Mouse (Mus musculus) C2C12 (cell line): ENCODE measurements at regions not wholly inside any gene's neighbourhood (a gene's known extent, or its start where the extent isn't known, plus 50 kb on each side); places are given as distances from the start of the nearest gene placed in this dataset.

Experiments
- H3K27me3 ChIP-seq: one replicate; pipeline ENCODE4 v1.6.1; 2011; ENCODE audit not compliant: control insufficient read depth, insufficient read depth, insufficient read length
- H3K36me3 ChIP-seq: one replicate; pipeline ENCODE4 v1.6.1; 2011; ENCODE audit not compliant: control insufficient read depth, insufficient read depth
- H3K4me3 ChIP-seq: one replicate; pipeline ENCODE4 v1.5.1; 2011; ENCODE audit warnings: mild to moderate bottlenecking, control low read depth; ENCODE audit not compliant: poor library complexity, insufficient read depth, severe bottlenecking
- H3K79me2 ChIP-seq: one replicate; pipeline ENCODE4 v1.6.1; 2011; ENCODE audit not compliant: control insufficient read depth, insufficient read depth
- H3K79me3 ChIP-seq: one replicate; pipeline ENCODE4 v1.6.1; 2011; ENCODE audit warnings: low read depth, control low read depth
- H3ac ChIP-seq: one replicate; pipeline ENCODE3; 2011; ENCODE audit warnings: low read depth; ENCODE audit not compliant: control insufficient read depth, insufficient read length
- CEBPB ChIP-seq: IDR thresholded peaks from one replicate; pipeline ENCODE4 v1.6.1; 2011; ENCODE audit warnings: low read depth, mild to moderate bottlenecking, control low read depth, moderate library complexity
- CTCF ChIP-seq: IDR thresholded peaks from one replicate; pipeline ENCODE4 v1.5.1; 2011; ENCODE audit not compliant: control insufficient read depth, insufficient read depth, insufficient read length
- FOSL1 ChIP-seq: IDR thresholded peaks from one replicate; pipeline ENCODE4 v1.8.0; 2011; ENCODE audit warnings: mild to moderate bottlenecking, low read length; ENCODE audit not compliant: poor library complexity, insufficient read depth, severe bottlenecking
- MAX ChIP-seq: IDR thresholded peaks from one replicate; pipeline ENCODE4 v1.6.1; 2011; ENCODE audit warnings: mild to moderate bottlenecking, control low read depth
- MYOD1 ChIP-seq: IDR thresholded peaks from one replicate; pipeline ENCODE4 v1.6.1; 2011; ENCODE audit warnings: low read depth; ENCODE audit not compliant: control insufficient read depth, insufficient read length
- MYOG ChIP-seq: IDR thresholded peaks from one replicate; pipeline ENCODE4 v1.6.1; 2011; ENCODE audit not compliant: control insufficient read depth, insufficient read length; ENCODE audit errors: extremely low read depth
- USF1 ChIP-seq: IDR thresholded peaks from one replicate; pipeline ENCODE4 v1.6.1; 2011; ENCODE audit warnings: low read depth, mild to moderate bottlenecking, control low read depth, moderate library complexity

- H3K27me3 ChIP-seq: no peaks in the 10 kb centered on the region
- H3ac ChIP-seq: no peak overlapping the region
- no peaks in the 10 kb centered on the region for H3K36me3 ChIP-seq
- TF ChIP-seq USF1 (no peak), MYOD1 (no peak), MYOG (no peak), CTCF (no peak), MAX (no peak), CEBPB (no peak), FOSL1 (no peak)
- H3K79me2 ChIP-seq: no peaks in the 10 kb centered on the region
- no peaks in the 10 kb centered on the region for H3K79me3 ChIP-seq
- no peak overlapping the region for H3K4me3 ChIP-seq
Measured at GRCm38 (mm10) chr1:7388627-7389026, 2580.9 kb downstream of the Gm37988 start.

- H3ac ChIP-seq: no peak overlapping the region
- H3K79me2 ChIP-seq: no peaks in the 10 kb centered on the region
- TF ChIP-seq MYOG: no peak
- no peak for TF ChIP-seq FOSL1
- no peak for TF ChIP-seq MAX
- no peak for TF ChIP-seq USF1
- no peak for TF ChIP-seq MYOD1
- no peak for TF ChIP-seq CEBPB
- no peak for TF ChIP-seq CTCF
- H3K4me3 ChIP-seq: no peak overlapping the region
- H3K36me3 ChIP-seq: no peaks in the 10 kb centered on the region
- no peaks in the 10 kb centered on the region for H3K79me3 ChIP-seq
- H3K27me3 ChIP-seq: no peaks in the 10 kb centered on the region
Measured at GRCm38 (mm10) chr1:7393508-7393907, 2585.8 kb downstream of the Gm37988 start.

GRCm38 (mm10) chr1:7394161-7394560, 2586.5 kb downstream of the Gm37988 start:
- H3K79me3 ChIP-seq: no peaks in the 10 kb centered on the region
- H3K36me3 ChIP-seq: no peaks in the 10 kb centered on the region
- TF ChIP-seq FOSL1 (no peak), MYOD1 (no peak), CTCF (no peak), CEBPB (no peak), MYOG (no peak), USF1 (no peak), MAX (no peak)
- H3K4me3 ChIP-seq: no peak overlapping the region
- no peak overlapping the region for H3ac ChIP-seq
- H3K79me2 ChIP-seq: no peaks in the 10 kb centered on the region
- H3K27me3 ChIP-seq: no peaks in the 10 kb centered on the region

GRCm38 (mm10) chr1:7395527-7395926, 2587.8 kb downstream of the Gm37988 start:
- Histone ChIP-seq H3ac (no peak overlapping the region), H3K79me2 (no peaks in the 10 kb centered on the region), H3K27me3 (no peaks in the 10 kb centered on the region), H3K4me3 (no peak overlapping the region), H3K36me3 (no peaks in the 10 kb centered on the region), H3K79me3 (no peaks in the 10 kb centered on the region)
- TF ChIP-seq MYOG: no peak
- TF ChIP-seq MAX: no peak

GRCm38 (mm10) chr1:7396867-7397806, 2589.4 kb downstream of the Gm37988 start:
- no peaks in the 10 kb centered on the region for H3K79me3 ChIP-seq
- TF ChIP-seq FOSL1 (no peak), CTCF (peak; percentile 77)
- peak overlapping the region; percentile 82 for H3ac ChIP-seq
- H3K4me3 ChIP-seq: peak overlapping the region; percentile 68
- no peaks in the 10 kb centered on the region for H3K27me3 ChIP-seq
- no peaks in the 10 kb centered on the region for H3K79me2 ChIP-seq
- H3K36me3 ChIP-seq: no peaks in the 10 kb centered on the region

- Histone ChIP-seq H3K36me3 (no peaks in the 10 kb centered on the region), H3K4me3 (peak overlapping the region; percentile 68), H3ac (peak overlapping the region; percentile 82), H3K79me2 (no peaks in the 10 kb centered on the region), H3K79me3 (no peaks in the 10 kb centered on the region), H3K27me3 (no peaks in the 10 kb centered on the region)
- TF ChIP-seq MAX: no peak
- no peak for TF ChIP-seq CEBPB
- no peak for TF ChIP-seq MYOG
- TF ChIP-seq CTCF: peak; percentile 91
- TF ChIP-seq MYOD1: no peak
- TF ChIP-seq FOSL1: no peak
- TF ChIP-seq USF1: peak; percentile 46
Measured at GRCm38 (mm10) chr1:7397807-7398446, 2590.2 kb downstream of the Gm37988 start.
